Mouse (Mus musculus) cortical plate, adult 2 months (tissue): Measurements from ENCODE around the gene Dnajb4. TPM values are rescaled to one million over a fixed set of nuclear protein-coding genes. Genes with fewer than 3 reads are reported as not detected.
"Not testable (repeated sequence)": the region's sequence is repeated elsewhere in the genome, so short reads cannot be mapped to it uniquely, and the experiment has no call there.

ENCODE experiments used
- H3K27ac ChIP-seq: fragments of 200-500 bp; 2 replicates; pipeline ENCODE4 v1.5.1; 2012; ENCODE audit warnings: low read length, control low read depth, inconsistent platforms; ENCODE audit not compliant: insufficient read depth
- H3K4me1 ChIP-seq: fragments of 200-500 bp; 2 replicates; pipeline ENCODE4 v1.6.1; 2011; ENCODE audit warnings: low read length; ENCODE audit not compliant: control insufficient read depth, insufficient read depth
- H3K4me3 ChIP-seq: fragments of 200-500 bp; 2 replicates; pipeline ENCODE4 v1.5.1; 2011; ENCODE audit warnings: mild to moderate bottlenecking, low read length, control low read depth; ENCODE audit not compliant: insufficient read depth
- CTCF ChIP-seq: fragments of 200-500 bp; IDR thresholded peaks from 2 replicates; pipeline ENCODE4 v1.5.1; 2011; ENCODE audit warnings: mild to moderate bottlenecking, control low read depth, low read length; ENCODE audit not compliant: insufficient read depth; ENCODE audit errors: extremely low read depth
- POLR2A ChIP-seq: fragments of 200-500 bp; IDR thresholded peaks from 2 replicates; pipeline ENCODE4 v1.6.1; 2011; ENCODE audit warnings: mild to moderate bottlenecking, low read length, control low read depth; ENCODE audit not compliant: insufficient read depth; ENCODE audit errors: extremely low read depth
- polyA plus RNA-seq: library from polyadenylated mRNA; depleted of rRNA; stranded (reverse); fragments of >200 nt; gene quantifications from 2 replicates; pipeline ENCODE4 v1.2.3, GENCODE M21; 2012; rRNA removed

Dnajb4 gene
- polyA plus RNA-seq, 1 experiment, result 50.8 TPM

DNA sequence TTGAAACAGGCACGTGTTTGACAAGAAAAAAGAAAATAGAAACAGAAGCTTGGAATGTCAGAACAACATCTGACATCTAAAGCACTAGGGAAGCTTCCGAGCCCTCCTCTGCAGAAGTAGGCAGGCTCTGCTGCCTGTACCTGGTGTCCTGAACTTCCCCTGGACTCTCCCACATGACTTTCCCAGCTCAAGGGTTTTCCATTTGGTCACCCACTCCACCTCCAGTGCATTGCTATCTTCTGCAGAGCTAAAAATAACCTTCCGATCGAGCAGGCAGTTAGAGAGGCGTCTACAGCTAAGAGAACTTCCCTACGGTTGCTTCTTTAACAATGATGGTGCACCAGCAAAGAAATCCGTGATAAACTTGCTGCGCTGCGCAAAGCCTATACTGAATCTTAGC lies 76.5 kb downstream of the Dnajb4 start:
- Histone ChIP-seq H3K4me3 (no peak overlapping the region), H3K4me1 (no peaks in the 10 kb centered on the region), H3K27ac (no peak overlapping the region)
- TF ChIP-seq CTCF (no peak), POLR2A (no peak)

DNA sequence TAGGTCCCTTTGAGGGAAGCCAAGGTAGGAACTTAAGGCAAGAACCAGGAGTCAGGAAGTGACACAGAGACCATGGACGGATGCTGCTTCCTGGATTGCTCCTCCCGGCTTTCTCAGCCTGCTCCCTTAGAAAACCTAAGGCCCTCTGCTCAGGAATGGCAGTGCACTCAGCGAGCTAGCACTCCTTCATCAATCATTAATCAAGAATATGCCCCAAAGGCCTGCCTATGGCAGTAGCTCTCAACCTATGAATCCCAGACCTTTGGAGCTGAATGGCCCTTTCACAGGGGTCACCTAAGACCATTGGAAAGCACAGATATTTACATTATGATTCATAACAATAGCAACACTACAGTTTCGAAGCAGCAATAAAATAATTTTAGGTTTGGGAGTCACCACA lies 79.1 kb downstream of the Dnajb4 start:
- TF ChIP-seq CTCF (no peak), POLR2A (no peak)
- H3K27ac ChIP-seq, result no peak overlapping the region
- no peak overlapping the region for H3K4me3 ChIP-seq
- H3K4me1 ChIP-seq, result no peaks in the 10 kb centered on the region

GRCm38 (mm10) chr3:152129426-152129825 lies 80.7 kb downstream of the Dnajb4 start:
- not testable (repeated sequence) for H3K27ac ChIP-seq, H3K4me1 ChIP-seq, H3K4me3 ChIP-seq

DNA sequence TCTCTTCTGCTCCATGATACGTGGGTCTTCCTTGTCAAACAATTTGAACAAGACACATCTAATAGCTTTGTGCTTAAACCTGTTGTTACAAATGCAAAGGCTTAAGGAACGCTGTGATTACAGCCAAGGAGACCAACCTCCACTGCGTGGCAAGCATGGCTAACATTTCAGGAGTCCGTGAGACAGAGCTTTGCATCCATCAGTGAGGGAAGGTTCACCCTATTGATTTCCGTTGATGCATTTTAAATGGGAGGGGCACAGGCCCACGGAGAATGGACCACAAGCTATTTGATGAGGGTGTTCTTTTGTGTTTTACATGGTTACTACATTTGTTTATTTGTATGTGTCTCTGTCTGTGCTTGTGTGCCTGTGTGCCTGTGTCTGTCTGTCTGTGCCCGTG lies 81.5 kb downstream of the Dnajb4 start:
- Histone ChIP-seq H3K4me3 (no peak overlapping the region), H3K4me1 (no peaks in the 10 kb centered on the region), H3K27ac (no peak overlapping the region)
- TF ChIP-seq CTCF (no peak), POLR2A (no peak)

Other genes starting within 250 kb of the Dnajb4 start
- 1.9 and 3.5 TPM in 2 replicates for gene Gipc2, start 44.1 kb downstream of the Dnajb4 start, polyA plus RNA-seq
- gene Fubp1, start 120 bp upstream of the Dnajb4 start, polyA plus RNA-seq, result 88.2 and 95.0 TPM in 2 replicates
- gene Nexn, start 56.0 kb upstream of the Dnajb4 start, polyA plus RNA-seq, result 0.64 and 2.8 TPM in 2 replicates
- 50.7 and 50.8 TPM in 2 replicates for gene Miga1, start 130.1 kb upstream of the Dnajb4 start, polyA plus RNA-seq
- gene Usp33, start 136.2 kb upstream of the Dnajb4 start, polyA plus RNA-seq, result 89.2 and 93.7 TPM in 2 replicates
- 22.9 and 24.3 TPM in 2 replicates for gene Zzz3, start 185.2 kb upstream of the Dnajb4 start, polyA plus RNA-seq